Mouse (Mus musculus): ENCODE results near the gene Gm4131.

GRCm38 (mm10) chr14:62468753-62469125 is 98.0 kb downstream of the Gm4131 start:
- TF ChIP-seq GATA1 (IDR thresholded peaks at IDR 0.05; ENCODE audit: borderline replicate concordance, low read length) (no peak), FLI1 (IDR thresholded peaks at IDR 0.05; ENCODE audit: low read length) (no peak)
